Mouse (Mus musculus): ENCODE results near the gene Ms4a14.
A peak's percentile ranks its signal among the peaks of the same experiment; 100 is the strongest.
"Not testable (repeated sequence)": the region's sequence is repeated elsewhere in the genome, so short reads cannot be mapped to it uniquely, and the experiment has no call there.

Ms4a14 gene

GRCm38 (mm10) chr19:11314354-11314753, at the start of gene Ms4a14:
Ms4a14 (minus strand) TSS chr19:11314454.
- no peak for DNase-seq (ENCODE audit: low read depth)

DNA sequence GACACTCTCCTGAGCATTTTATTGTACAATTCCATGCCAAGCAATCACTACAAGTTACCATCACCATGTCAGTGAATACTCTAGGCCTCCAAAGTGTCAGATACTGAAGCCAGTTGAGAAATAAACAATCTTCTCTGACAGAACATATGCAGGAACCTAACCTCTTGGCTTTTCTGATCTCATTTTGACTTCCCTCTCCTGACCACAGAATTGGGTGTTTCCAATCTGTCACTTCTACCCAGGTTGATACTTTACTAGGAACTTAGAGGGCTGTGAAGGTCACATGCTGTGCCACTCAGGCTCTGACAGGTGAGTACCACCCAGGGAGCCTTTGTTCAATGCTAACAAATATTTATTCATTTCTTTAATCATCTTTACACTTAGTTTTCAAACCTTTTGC, 47.7 kb upstream of the Ms4a14 start:
- no peak for DNase-seq (ENCODE audit: low read depth)

GRCm38 (mm10) chr19:11360106-11360505, 45.9 kb upstream of the Ms4a14 start:
- peak; percentile 6 for DNase-seq (ENCODE audit: low read depth)

GRCm38 (mm10) chr19:11355730-11356129, 41.5 kb upstream of the Ms4a14 start:
- DNase-seq (ENCODE audit: low read depth) = no peak

GRCm38 (mm10) chr19:11351878-11352277, 37.6 kb upstream of the Ms4a14 start:
- DNase-seq (ENCODE audit: low read depth) = peak; percentile 11

DNA sequence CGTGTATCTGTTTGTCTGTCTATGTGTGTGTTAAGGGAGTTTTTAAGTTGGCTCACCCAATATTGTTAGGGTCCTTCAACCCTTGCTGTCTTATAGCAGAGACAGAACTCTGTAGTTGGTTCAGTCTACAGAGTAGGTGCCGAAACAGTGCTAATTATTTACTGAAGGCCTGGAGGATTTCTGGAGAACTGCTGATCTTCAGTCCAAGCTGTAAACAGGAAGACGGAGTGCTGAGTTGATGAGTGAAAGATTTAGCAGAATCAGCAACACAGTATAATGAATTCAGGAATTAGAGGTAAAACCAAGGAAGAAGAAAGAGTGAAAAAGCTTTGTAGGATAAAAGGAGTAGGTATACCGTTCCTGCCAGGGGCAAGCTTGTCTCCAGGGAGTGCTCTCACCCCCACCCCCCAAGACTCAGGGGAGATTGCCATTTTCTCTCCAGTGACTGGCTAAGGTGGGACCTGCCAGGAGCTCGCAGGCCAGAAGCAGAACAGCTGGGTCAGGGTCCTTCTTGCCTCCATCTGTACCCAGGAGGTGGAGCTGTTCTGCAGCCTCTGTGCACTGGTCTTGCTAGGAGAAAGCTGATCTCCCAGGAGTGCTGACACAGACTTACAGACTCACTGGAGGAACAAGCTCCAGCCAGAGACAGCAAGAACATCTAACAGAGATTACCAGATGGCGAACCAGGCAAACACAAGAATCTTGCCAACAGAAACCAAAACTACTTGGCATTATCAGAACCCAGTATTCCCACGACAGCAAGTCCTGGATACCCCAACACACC, 35.6 kb upstream of the Ms4a14 start:
- DNase-seq (ENCODE audit: low read depth) = no peak

DNA sequence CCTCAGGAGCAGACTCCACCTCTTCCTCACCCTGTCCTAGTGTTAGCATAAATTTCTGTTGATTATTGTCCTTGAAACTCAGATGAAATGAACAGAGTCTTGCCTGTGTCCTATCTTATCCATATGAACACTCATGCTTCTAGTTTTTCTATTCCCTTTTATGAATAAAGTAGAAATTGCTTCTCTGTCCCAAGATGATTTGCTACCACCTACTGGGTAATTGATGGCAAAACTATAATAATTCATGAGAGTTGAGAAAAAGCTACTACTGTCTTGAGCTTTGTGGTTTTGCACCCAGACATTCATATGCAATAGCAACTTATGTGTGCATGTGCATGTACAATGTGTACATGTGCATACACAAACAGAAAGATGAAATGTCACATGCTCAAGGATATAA, 29.7 kb upstream of the Ms4a14 start:
- no peak for DNase-seq (ENCODE audit: low read depth)

DNA sequence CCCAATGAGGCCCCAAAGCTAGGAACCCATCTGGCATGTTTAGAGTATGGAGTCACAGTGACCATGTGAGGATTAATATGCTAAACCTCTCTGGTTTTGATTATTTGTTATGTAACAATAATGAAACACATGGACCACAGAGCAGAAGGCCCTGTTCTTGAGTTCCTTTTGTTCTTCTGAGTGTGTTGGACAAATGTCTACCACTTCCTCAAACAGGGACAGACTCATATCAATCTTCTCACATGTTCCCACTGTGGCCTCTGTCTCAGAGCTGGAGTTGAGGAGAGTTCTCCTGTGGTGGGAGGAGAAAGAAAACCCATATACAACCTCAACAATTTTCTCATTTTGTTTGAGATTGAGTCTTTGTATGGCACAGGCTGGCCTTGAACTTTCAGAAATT, 28.9 kb upstream of the Ms4a14 start:
- no peak for DNase-seq (ENCODE audit: low read depth)

- no peak for DNase-seq (ENCODE audit: low read depth)
Observed at GRCm38 (mm10) chr19:11335932-11336331, 21.7 kb upstream of the Ms4a14 start, which contains the start of gene Ms4a7. Ms4a7 (minus strand) TSS chr19:11336146.

GRCm38 (mm10) chr19:11321123-11321522, 6.9 kb upstream of the Ms4a14 start:
- no peak for DNase-seq (ENCODE audit: low read depth)

GRCm38 (mm10) chr19:11316786-11317185, 2.5 kb upstream of the Ms4a14 start:
- no peak for DNase-seq (ENCODE audit: low read depth)

- no peak for DNase-seq (ENCODE audit: low read depth)
Observed at GRCm38 (mm10) chr19:11308888-11309287, 5.4 kb downstream of the Ms4a14 start.

DNA sequence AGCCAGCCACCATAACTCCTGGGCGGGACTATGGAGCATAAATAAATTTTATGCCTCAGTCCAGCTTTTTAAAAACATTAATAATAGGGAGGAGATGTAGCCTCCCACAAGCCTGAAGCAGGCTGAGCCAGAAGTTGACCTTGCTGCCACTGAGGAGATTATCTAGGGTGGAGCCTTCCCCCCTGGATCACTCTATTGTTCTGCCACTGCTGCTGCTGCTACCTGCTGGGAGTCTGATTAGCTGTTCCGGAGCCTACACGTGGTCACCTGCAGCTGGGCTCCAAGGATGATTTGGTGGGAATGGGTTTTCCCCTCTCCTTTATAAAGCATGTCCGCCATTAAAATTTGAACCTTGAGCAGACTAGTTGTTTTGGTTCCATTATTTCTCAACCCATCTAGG, 14.7 kb downstream of the Ms4a14 start:
- not testable (repeated sequence) for DNase-seq (ENCODE audit: low read depth)

GRCm38 (mm10) chr19:11298939-11299338, 15.3 kb downstream of the Ms4a14 start:
- no peak for DNase-seq (ENCODE audit: low read depth)

GRCm38 (mm10) chr19:11293616-11294015, 20.6 kb downstream of the Ms4a14 start:
- not testable (repeated sequence) for DNase-seq (ENCODE audit: low read depth)

- no peak for DNase-seq (ENCODE audit: low read depth)
Observed at GRCm38 (mm10) chr19:11292990-11293389, 21.3 kb downstream of the Ms4a14 start.

DNA sequence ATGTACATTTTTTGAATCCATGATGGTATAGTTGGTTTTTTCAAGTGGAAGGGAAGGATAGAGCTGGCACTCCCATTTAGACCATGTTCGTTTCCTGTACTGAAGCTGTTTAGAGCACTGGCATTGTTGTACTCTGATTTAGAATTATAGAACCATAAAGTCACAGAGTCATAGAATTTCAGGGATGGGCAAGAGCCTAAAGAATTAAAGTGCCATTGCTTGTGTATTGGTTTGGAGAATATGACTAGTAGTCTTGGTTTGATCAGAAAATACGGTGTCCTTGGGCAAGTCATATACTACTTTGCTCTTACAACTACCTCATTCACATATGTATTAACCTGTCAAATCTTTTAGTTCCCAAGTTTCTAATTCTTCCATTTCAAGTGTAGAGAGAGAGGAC, 30.5 kb downstream of the Ms4a14 start, which contains the start of gene Ms4a5:
TSS of gene Ms4a5 (minus strand) at position 101 of the 400 bp plus-strand sequence.
- no peak for DNase-seq (ENCODE audit: low read depth)

DNA sequence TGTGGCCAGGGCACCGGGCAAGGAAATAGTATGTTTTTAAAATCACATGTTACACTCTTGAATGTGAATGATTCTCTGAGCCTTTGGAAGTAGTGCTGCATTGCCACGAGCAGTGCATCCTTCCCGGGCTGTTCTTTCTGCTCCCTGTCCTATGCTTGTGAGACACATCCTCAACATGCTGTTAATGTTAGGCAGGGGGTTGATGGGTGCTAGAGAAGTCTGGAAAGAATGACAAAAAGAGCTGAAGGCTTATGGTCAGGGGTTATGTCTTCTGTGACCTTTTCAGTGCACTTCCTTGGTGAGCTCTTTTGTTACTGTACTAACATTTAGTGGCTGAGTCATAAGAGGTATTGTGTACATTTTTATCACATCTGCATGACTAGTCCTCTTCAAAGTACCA, 34.0 kb downstream of the Ms4a14 start:
- DNase-seq (ENCODE audit: low read depth) = no peak

- DNase-seq (ENCODE audit: low read depth) = no peak
Observed at GRCm38 (mm10) chr19:11276431-11276830, 37.8 kb downstream of the Ms4a14 start.

- no peak for DNase-seq (ENCODE audit: low read depth)
Observed at GRCm38 (mm10) chr19:11266956-11267355, 47.3 kb downstream of the Ms4a14 start.

- no peak for DNase-seq (ENCODE audit: low read depth)
Observed at GRCm38 (mm10) chr19:11266052-11266845, 48.0 kb downstream of the Ms4a14 start, which contains the start of gene Ms4a1. Ms4a1 (minus strand) TSS chr19:11266241.

- no peak for DNase-seq (ENCODE audit: low read depth)
Observed at GRCm38 (mm10) chr19:11264602-11265185, 49.6 kb downstream of the Ms4a14 start.

GRCm38 (mm10) chr19:11263549-11263948, 50.7 kb downstream of the Ms4a14 start:
- no peak for DNase-seq (ENCODE audit: low read depth)

All from NIH3T3 (cell line).